Mouse (Mus musculus) gastrocnemius, postnatal 14 days (tissue): ENCODE data around the gene Ankrd27. TPM values are rescaled to one million over a fixed set of nuclear protein-coding genes. Genes with fewer than 3 reads are reported as not detected.
A peak's percentile ranks its signal among the peaks of the same experiment; 100 is the strongest.
"Not testable (repeated sequence)": the region's sequence is repeated elsewhere in the genome, so short reads cannot be mapped to it uniquely, and the experiment has no call there.

Source experiments
- DNase-seq: peaks from one replicate; pipeline ENCODE4 v3.0.0; 2021; ENCODE audit warnings: mixed read lengths
- intact Hi-C: fragments of 180-260 bp; cut with DNase I; formaldehyde crosslinking; loops from one replicate; pipeline ENCODE4 v1.15.1; 2025; ENCODE audit warnings: low total_unique reads
- long read RNA-seq, 2 experiments: library from polyadenylated mRNA; stranded (forward); transcript quantifications; one replicate each; pipeline ENCODE4 v2.0.0; 2021
- total RNA-seq, 2 experiments: library from RNA; stranded (reverse); gene quantifications; 2 replicates each; pipeline ENCODE4 v1.2.3; 2021

The Ankrd27 gene
- 1 to 10 TPM; 9.6 to 9.7 TPM for total RNA-seq
- long read RNA-seq, experiment 1, full-length matches to known transcripts = 7 of 8 reads
- long read RNA-seq, experiment 1, partial matches to known transcripts = 1 of 8 reads
- long read RNA-seq, experiment 1, other reads (novel, unspliced or antisense) = 0 of 8 reads
- long read RNA-seq, experiment 2, full-length matches to known transcripts = 17 of 20 reads
- long read RNA-seq, experiment 2, partial matches to known transcripts = 2 of 20 reads
- long read RNA-seq, experiment 2, other reads (novel, unspliced or antisense) = 1 of 20 reads

- peak; percentile 91 for DNase-seq
- intact Hi-C loops = no loop called here
Observed at GRCm38 (mm10) chr7:35586055-35586905, at the start of gene Ankrd27. Ankrd27 (plus strand) TSS chr7:35586244.

- intact Hi-C loops = no loop called here
- no peak for DNase-seq
Observed at GRCm38 (mm10) chr7:35537562-35537961, 48.5 kb upstream of the Ankrd27 start, which contains the start of gene Tdrd12. Tdrd12 (minus strand) TSS chr7:35537745.

- intact Hi-C loops = no loop called here
Observed at GRCm38 (mm10) chr7:35545881-35546280, 40.2 kb upstream of the Ankrd27 start.

GRCm38 (mm10) chr7:35553751-35554604 lies 32.1 kb upstream of the Ankrd27 start:
- intact Hi-C loops = loop anchor here (10.0 kb wide), 1 partner anchor 81 kb away; no protein-coding TSS in a partner anchor
- DNase-seq = no peak

More at GRCm38 (mm10) chr7:35545881-35546280, 40.2 kb upstream of the Ankrd27 start:
- DNase-seq = peak; percentile 33

GRCm38 (mm10) chr7:35554605-35555175 lies 31.4 kb upstream of the Ankrd27 start:
- peak; percentile 12 for DNase-seq
- intact Hi-C loops = loop anchor here (10.0 kb wide), 1 partner anchor 80 kb away; no protein-coding TSS in a partner anchor

- intact Hi-C loops = loop anchor here (10.0 kb wide), 1 partner anchor 79 kb away; no protein-coding TSS in a partner anchor
- DNase-seq = peak; percentile 90
Observed at GRCm38 (mm10) chr7:35555224-35556204, 30.5 kb upstream of the Ankrd27 start.

GRCm38 (mm10) chr7:35556205-35556603 lies 29.8 kb upstream of the Ankrd27 start, which contains the start of gene Nudt19:
Nudt19 (minus strand) TSS chr7:35556304.
- intact Hi-C loops = loop anchor here (10.0 kb wide), 1 partner anchor 79 kb away; no protein-coding TSS in a partner anchor

GRCm38 (mm10) chr7:35556905-35557304 lies 29.1 kb upstream of the Ankrd27 start:
- intact Hi-C loops = loop anchor here (10.0 kb wide), 1 partner anchor 78 kb away; no protein-coding TSS in a partner anchor
- no peak for DNase-seq

More at GRCm38 (mm10) chr7:35556205-35556603, 29.8 kb upstream of the Ankrd27 start, which contains the start of gene Nudt19:
- no peak for DNase-seq

- intact Hi-C loops = loop anchor here (10.0 kb wide), 1 partner anchor 77 kb away; no protein-coding TSS in a partner anchor
Observed at GRCm38 (mm10) chr7:35557577-35557976, 28.5 kb upstream of the Ankrd27 start.

GRCm38 (mm10) chr7:35558681-35559080 lies 27.4 kb upstream of the Ankrd27 start:
- no peak for DNase-seq
- intact Hi-C loops = loop anchor here (10.0 kb wide), 1 partner anchor 76 kb away; no protein-coding TSS in a partner anchor

More at GRCm38 (mm10) chr7:35557577-35557976, 28.5 kb upstream of the Ankrd27 start:
- DNase-seq = no peak

- intact Hi-C loops = loop anchor here (10.0 kb wide), 1 partner anchor 75 kb away; no protein-coding TSS in a partner anchor
- no peak for DNase-seq
Observed at GRCm38 (mm10) chr7:35559838-35560237, 26.2 kb upstream of the Ankrd27 start.

GRCm38 (mm10) chr7:35563071-35563470 lies 23.0 kb upstream of the Ankrd27 start:
- intact Hi-C loops = no loop called here
- no peak for DNase-seq

GRCm38 (mm10) chr7:35564067-35564865 lies 21.8 kb upstream of the Ankrd27 start:
- intact Hi-C loops = no loop called here
- DNase-seq = no peak

GRCm38 (mm10) chr7:35564872-35565271 lies 21.2 kb upstream of the Ankrd27 start:
- intact Hi-C loops = not testable (repeated sequence)

GRCm38 (mm10) chr7:35565965-35566364 lies 20.1 kb upstream of the Ankrd27 start:
- intact Hi-C loops, DNase-seq: not testable (repeated sequence)

More at GRCm38 (mm10) chr7:35564872-35565271, 21.2 kb upstream of the Ankrd27 start:
- DNase-seq = not testable (repeated sequence)

- intact Hi-C loops = not testable (repeated sequence)
Observed at GRCm38 (mm10) chr7:35569724-35570123, 16.3 kb upstream of the Ankrd27 start.

More at GRCm38 (mm10) chr7:35569724-35570123, 16.3 kb upstream of the Ankrd27 start:
- DNase-seq = not testable (repeated sequence)
